18 mouse cellular contexts compared by ENCODE assay signal in genomic region chr1:74105660-74106059, GRCm38 (mm10). TPM values are rescaled to one million over a fixed set of nuclear protein-coding genes. Genes with fewer than 3 reads are reported as not detected.
A peak's percentile ranks its signal among the peaks of the same experiment; 100 is the strongest.
DNase-seq lines count a peak whose midpoint lies in the region; ATAC-seq lines count a peak whose summit lies in the region.
"Had no signal": no experiment of that assay in that cellular context is flagged by ENCODE, and none has a peak within 500 bp of the region (broad histone marks: within the 10 kb centered on the region; RNA-seq: fewer than 3 reads in every experiment).

No protein-coding gene starts in this region.

- 81% methylated on average over 4 of the region's 4 CpGs for WGBS in hindbrain, embryonic 13.5 days
- WGBS in hindbrain, embryonic 11.5 days = 84% methylated on average over 4 of the region's 4 CpGs

- peak overlapping the region; percentile 86; the same call in 1 of the 2 replicates for H3K27ac ChIP-seq in hindbrain, embryonic 13.5 days
- H3K27ac ChIP-seq in hindbrain, embryonic 11.5 days (ENCODE audit: low read depth, low read length) = no peak overlapping the region
- H3K27ac ChIP-seq: embryonic facial prominence, embryonic 13.5 days; limb, embryonic 15.5 days; lung, embryonic 15.5 days; neural tube, embryonic 13.5 days; stomach, postnatal 0 days had no signal

- H3K36me3 ChIP-seq in hindbrain, embryonic 13.5 days = no peaks in the 10 kb centered on the region
- no peaks in the 10 kb centered on the region for H3K36me3 ChIP-seq in hindbrain, embryonic 11.5 days (ENCODE audit: control insufficient read depth, insufficient read depth, low read length)
- H3K36me3 ChIP-seq: embryonic facial prominence, embryonic 13.5 days; forebrain, embryonic 12.5 days; G1E; hindbrain, embryonic 15.5 days; limb, embryonic 15.5 days; lung, embryonic 15.5 days; neural tube, embryonic 13.5 days had no signal

- H3K4me2 ChIP-seq in hindbrain, embryonic 13.5 days = no peak overlapping the region
- H3K4me2 ChIP-seq in hindbrain, embryonic 11.5 days (replicated peaks; ENCODE audit: low read depth, low read length) = no peak overlapping the region
- H3K4me2 ChIP-seq: embryonic facial prominence, embryonic 13.5 days; forebrain, embryonic 12.5 days; hindbrain, embryonic 15.5 days; limb, embryonic 15.5 days; lung, embryonic 15.5 days; neural tube, embryonic 13.5 days had no signal

- DNase-seq in cerebellum, postnatal 36 days = peak; percentile 32
- DNase-seq in cerebellum, postnatal 4 days (ENCODE audit: low spot score in 2 of 2) = no peak
- DNase-seq in hindbrain, embryonic 11.5 days (ENCODE audit: low spot score) = no peak
- DNase-seq in ovary, postnatal 36 days (ENCODE audit: low spot score) = peak; percentile 32
- DNase-seq in ovary, postnatal 10 days (ENCODE audit: low spot score) = no peak
- peak; percentile 52 for DNase-seq in skeletal muscle tissue, adult 2 months (ENCODE audit: low read depth, low spot score)
- no peak for DNase-seq in embryo, embryonic 11 days
- DNase-seq: cerebellum, adult 9-11 months; thymus, postnatal 25 days had no signal

- no peaks in the 10 kb centered on the region for H3K9me3 ChIP-seq in hindbrain, embryonic 13.5 days
- H3K9me3 ChIP-seq in hindbrain, embryonic 11.5 days (ENCODE audit: control insufficient read depth, low read length) = no peaks in the 10 kb centered on the region
- H3K9me3 ChIP-seq: embryonic facial prominence, embryonic 13.5 days; forebrain, embryonic 12.5 days; G1E; hindbrain, embryonic 15.5 days; limb, embryonic 15.5 days; lung, embryonic 15.5 days; neural tube, embryonic 13.5 days had no signal

- no peak overlapping the region for H3K9ac ChIP-seq in hindbrain, embryonic 13.5 days
- H3K9ac ChIP-seq in hindbrain, embryonic 11.5 days (ENCODE audit: low read depth, low read length) = no peak overlapping the region
- H3K9ac ChIP-seq: embryonic facial prominence, embryonic 13.5 days; forebrain, embryonic 12.5 days; hindbrain, embryonic 15.5 days; limb, embryonic 15.5 days; lung, embryonic 15.5 days; neural tube, embryonic 13.5 days had no signal

- H3K4me1 ChIP-seq in hindbrain, embryonic 13.5 days (replicated peaks) = peaks cover 57% of the 10 kb centered on the region
- peaks cover 32% of the 10 kb centered on the region for H3K4me1 ChIP-seq in hindbrain, embryonic 11.5 days (replicated peaks; ENCODE audit: control insufficient read depth, insufficient read depth, low read length)

- 0 out of 2 replicates have a peak, but pooled peaks cover 6% of the 10 kb centered on the region for H3K27me3 ChIP-seq in hindbrain, embryonic 13.5 days
- no peaks in the 10 kb centered on the region for H3K27me3 ChIP-seq in hindbrain, embryonic 11.5 days (ENCODE audit: control insufficient read depth, insufficient read depth, low read length)
- H3K27me3 ChIP-seq: hindbrain, embryonic 15.5 days had no signal

- no peak for ATAC-seq in hindbrain, embryonic 13.5 days (ENCODE audit: low FRiP score)
- no peak for ATAC-seq in hindbrain, embryonic 11.5 days (ENCODE audit: low FRiP score)

- no peak overlapping the region for H3K4me3 ChIP-seq in hindbrain, embryonic 13.5 days
- no peak overlapping the region for H3K4me3 ChIP-seq in hindbrain, embryonic 11.5 days (ENCODE audit: low read depth, low read length)
- H3K4me3 ChIP-seq: embryonic facial prominence, embryonic 13.5 days; forebrain, embryonic 12.5 days; hindbrain, embryonic 15.5 days; limb, embryonic 15.5 days; lung, embryonic 15.5 days; neural tube, embryonic 13.5 days had no signal

RNA-seq across cellular contexts. Expression of gene Tns1, which starts 18.6 kb away (rescaled TPM):
- polyA plus RNA-seq in hindbrain, embryonic 13.5 days (2015; fragmentation: Nextera tagmentation; extraction: Ambion mirVana) = 10.3 and 13.0 TPM in 2 replicates
- 16.1 and 17.3 TPM in 2 replicates for polyA plus RNA-seq in hindbrain, embryonic 11.5 days (2014; fragmentation: Nextera tagmentation; extraction: Ambion mirVana)

RNA-seq across cellular contexts. Expression of gene Rufy4, which starts 19.7 kb away (rescaled TPM):
- polyA plus RNA-seq in hindbrain, embryonic 13.5 days (2015; fragmentation: Nextera tagmentation; extraction: Ambion mirVana) = 0.57 and 0.60 TPM in 2 replicates
- polyA plus RNA-seq in hindbrain, embryonic 11.5 days (2014; fragmentation: Nextera tagmentation; extraction: Ambion mirVana) = 0.56 and 0.66 TPM in 2 replicates
- polyA plus RNA-seq: G1E had no signal

RNA-seq across cellular contexts. Expression of gene Cxcr2, which starts 48.1 kb away (rescaled TPM):
- polyA plus RNA-seq in hindbrain, embryonic 13.5 days (2015; fragmentation: Nextera tagmentation; extraction: Ambion mirVana) = 0.10 and 0.17 TPM in 2 replicates
- 0.05 and 0.10 TPM in 2 replicates for polyA plus RNA-seq in hindbrain, embryonic 11.5 days (2014; fragmentation: Nextera tagmentation; extraction: Ambion mirVana)
- polyA plus RNA-seq: forebrain, embryonic 12.5 days; G1E had no signal

Comparison
In these comparisons a context has a peak if more than half of its experiments do, and no peak if none do; other contexts are left out.
1. DNase-seq: peak in cerebellum, postnatal 36 days (2 of 2), ovary, postnatal 36 days (single experiment) and skeletal muscle tissue, adult 2 months (single experiment); none in cerebellum, postnatal 4 days (0 of 2), hindbrain, embryonic 11.5 days (single experiment), ovary, postnatal 10 days (single experiment) and embryo, embryonic 11 days (single experiment).